Mouse (Mus musculus): ENCODE measurements around the gene Fam102b.

Fam102b gene

GRCm38 (mm10) chr3:109027515-109027987, at the start of gene Fam102b:
TSS of gene Fam102b (minus strand) at chr3:109027607.
- DNase-seq (ENCODE audit: low read depth, low spot score) = peak; percentile 79

GRCm38 (mm10) chr3:109062989-109063388, 35.6 kb upstream of the Fam102b start:
- peak; percentile 44 for DNase-seq (ENCODE audit: low read depth, low spot score)

DNA sequence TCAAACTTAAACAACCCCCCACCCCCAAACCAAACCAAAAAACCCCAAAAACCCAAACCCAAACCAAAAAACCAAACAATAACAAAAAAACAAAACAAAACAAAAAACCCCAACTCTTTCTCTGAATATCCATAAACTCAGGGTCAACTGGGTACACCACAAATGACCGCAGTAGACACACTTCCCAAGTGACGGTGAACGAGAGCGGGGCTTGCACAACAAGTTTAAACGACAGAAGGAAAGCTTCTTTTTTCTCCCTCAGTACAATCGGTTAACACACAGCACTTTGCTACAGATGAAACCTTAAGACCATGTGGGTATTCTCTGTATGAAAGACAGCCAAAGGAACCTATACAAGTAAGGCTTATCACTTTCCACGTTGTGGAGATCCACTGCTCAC, 35.0 kb upstream of the Fam102b start:
- no peak for DNase-seq (ENCODE audit: low read depth, low spot score)

DNA sequence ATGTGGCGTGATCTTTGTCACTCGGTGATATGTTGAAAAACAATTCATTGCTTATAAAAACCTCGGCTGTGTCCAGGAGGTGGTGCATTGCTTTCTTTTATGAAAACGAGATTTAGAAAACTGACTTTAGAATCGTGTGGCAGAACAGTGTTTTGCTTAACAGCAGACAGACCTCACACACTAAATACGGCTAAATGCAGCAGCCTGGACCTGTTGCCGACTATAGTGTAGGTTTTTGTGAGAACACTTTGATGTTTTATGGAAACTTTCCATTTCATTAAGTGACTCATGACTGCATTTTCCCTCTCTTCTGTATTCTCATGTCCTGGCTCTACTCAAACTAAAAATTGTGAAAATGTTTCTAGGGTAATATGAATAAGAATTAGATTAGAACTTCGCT, 32.5 kb upstream of the Fam102b start:
- DNase-seq (ENCODE audit: low read depth, low spot score) = no peak

DNA sequence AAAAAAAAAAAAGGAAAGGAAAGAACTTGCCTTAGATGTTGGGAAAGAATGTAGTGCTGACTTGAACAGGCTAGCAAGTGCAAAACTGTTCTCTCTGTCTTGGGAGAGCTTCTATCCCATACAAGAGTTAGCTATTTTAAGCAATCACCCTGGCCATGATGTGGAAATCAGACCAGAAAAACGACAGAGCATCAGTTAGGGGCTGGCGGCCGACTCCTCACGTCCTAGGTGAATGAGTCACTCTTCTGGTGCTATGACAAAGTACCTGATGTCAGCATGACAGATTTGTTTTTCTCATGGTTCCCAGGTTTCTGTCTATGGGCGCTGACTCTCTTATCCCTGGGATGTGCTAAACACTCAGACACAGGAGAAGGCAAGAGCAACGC, 24.5 kb upstream of the Fam102b start:
- no peak for DNase-seq (ENCODE audit: low read depth, low spot score)

- no peak for DNase-seq (ENCODE audit: low read depth, low spot score)
These were observed 23.9 kb upstream of the Fam102b start for GRCm38 (mm10) chr3:109051056-109051945.

DNA sequence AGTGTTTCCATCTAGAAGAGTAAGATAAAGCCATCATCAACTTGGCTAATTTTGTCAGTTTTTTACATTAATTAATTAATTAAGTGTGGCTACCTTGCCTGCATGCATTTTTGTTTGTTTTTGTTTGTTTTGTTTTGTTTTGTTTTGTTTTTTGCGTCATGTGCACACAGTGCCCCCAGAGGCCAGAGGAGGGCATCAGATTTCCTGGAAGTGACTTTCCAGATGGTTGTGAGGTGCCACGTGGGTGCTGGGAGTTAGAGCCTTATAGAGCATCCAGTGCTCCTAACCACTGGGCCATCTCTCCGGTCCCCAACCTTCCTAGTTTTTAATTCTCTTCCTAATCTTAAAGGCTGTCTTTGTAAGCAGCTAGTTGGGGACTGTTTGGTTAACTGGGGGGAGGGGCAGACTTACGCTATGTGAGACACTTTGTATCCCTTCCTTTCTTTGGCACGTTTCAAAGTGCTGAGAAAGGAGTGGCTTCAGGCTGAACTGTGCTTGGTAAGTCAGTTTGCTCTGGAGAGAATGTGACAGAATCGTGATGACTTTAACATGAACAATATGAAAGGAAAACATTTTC, 20.4 kb upstream of the Fam102b start:
- no peak for DNase-seq (ENCODE audit: low read depth, low spot score)

GRCm38 (mm10) chr3:109046428-109046827, 19.0 kb upstream of the Fam102b start:
- DNase-seq (ENCODE audit: low read depth, low spot score) = no peak

- no peak for DNase-seq (ENCODE audit: low read depth, low spot score)
These were observed 16.0 kb upstream of the Fam102b start for GRCm38 (mm10) chr3:109043395-109043794.

- DNase-seq (ENCODE audit: low read depth, low spot score) = no peak
These were observed 13.5 kb upstream of the Fam102b start for GRCm38 (mm10) chr3:109040908-109041307.

GRCm38 (mm10) chr3:109034411-109034810, 7.0 kb upstream of the Fam102b start:
- no peak for DNase-seq (ENCODE audit: low read depth, low spot score)

DNA sequence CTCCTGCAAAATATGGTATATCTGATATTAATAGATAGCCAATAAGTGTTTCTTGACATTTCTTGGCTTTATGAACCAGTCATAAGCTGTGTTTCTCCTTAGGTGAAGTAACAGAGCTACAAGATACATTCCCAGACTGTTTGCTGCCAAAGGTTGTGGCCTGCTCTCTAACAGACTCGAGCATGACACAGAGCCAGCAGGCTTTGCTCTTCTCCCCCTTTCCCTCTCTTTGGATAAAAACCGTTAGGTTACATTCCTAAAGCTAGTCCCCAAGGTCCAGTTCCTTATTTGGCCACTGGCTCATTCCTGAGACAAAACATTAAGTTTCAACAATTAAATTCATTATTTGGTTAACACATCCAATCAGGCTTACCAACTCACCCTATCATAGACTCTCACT, 4.9 kb upstream of the Fam102b start:
- no peak for DNase-seq (ENCODE audit: low read depth, low spot score)

DNA sequence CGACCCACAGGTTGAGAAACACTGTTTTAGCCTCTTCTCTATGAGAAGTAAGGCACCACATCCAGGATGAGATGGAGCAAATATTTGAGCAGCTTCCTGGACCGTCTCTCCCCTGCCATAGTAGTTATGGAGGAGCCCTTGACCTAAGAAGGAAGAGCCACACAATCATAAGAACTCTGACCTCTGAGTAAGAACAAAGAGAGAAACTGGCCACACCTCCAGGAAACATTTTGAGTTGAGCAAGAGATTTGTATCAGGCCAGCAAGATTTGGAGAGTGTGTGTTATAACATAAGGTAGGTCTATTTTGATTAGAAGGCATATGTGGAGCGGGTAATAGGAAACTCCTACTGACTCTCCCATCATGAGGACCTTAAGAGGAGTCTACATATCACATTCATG, 4.2 kb upstream of the Fam102b start:
- DNase-seq (ENCODE audit: low read depth, low spot score) = no peak

DNA sequence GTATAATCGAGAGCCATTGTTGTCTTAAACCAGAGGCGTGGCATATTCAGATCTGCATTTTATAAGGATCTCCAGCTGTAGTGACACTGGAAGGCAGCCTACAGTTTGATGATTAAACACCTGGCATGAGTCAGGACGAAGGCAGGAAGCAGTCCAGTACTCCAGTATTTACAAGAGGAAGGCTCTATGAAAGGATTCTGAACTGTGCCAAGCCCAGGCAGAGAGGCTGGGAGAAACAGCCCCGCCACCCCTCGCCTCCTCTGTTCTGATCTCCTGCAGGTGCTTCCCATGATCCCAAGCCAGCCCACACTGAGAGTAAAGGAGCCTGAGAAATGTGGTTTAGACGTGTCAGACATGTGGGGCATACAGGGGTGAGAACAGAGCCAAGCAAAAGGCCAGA, 3.4 kb upstream of the Fam102b start:
- DNase-seq (ENCODE audit: low read depth, low spot score) = no peak

- DNase-seq (ENCODE audit: low read depth, low spot score) = no peak
These were observed 2.3 kb upstream of the Fam102b start for GRCm38 (mm10) chr3:109029661-109030060.

DNA sequence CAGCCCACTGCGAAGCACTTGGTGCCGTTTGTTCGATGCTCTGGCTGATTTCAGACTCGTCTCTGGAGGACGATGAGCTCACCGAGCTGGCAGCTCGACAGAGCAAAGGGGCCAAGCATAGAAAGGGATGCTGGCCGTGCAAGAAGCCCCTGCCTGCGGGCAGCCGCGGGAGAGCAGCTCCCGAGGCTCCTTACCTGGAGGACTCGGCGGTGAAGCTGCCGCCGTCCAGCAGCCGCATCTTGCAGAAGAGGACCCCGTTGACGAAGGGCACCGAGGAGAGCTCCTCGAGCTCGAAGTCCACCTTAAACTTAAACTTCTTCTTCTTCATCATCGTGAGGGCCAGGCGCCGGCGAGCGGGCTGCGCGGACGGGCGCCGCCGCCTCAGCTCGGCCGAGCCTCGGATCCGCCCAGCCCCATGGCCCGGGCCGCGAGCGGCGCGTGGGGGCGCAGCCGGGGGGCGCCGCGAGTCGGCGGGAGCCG, 376 bp downstream of the Fam102b start:
- DNase-seq (ENCODE audit: low read depth, low spot score) = peak; percentile 29

GRCm38 (mm10) chr3:109026462-109026990, 881 bp downstream of the Fam102b start:
- no peak for DNase-seq (ENCODE audit: low read depth, low spot score)

- DNase-seq (ENCODE audit: low read depth, low spot score) = peak; percentile 78
These were observed 1.8 kb downstream of the Fam102b start for GRCm38 (mm10) chr3:109025579-109025978.

DNA sequence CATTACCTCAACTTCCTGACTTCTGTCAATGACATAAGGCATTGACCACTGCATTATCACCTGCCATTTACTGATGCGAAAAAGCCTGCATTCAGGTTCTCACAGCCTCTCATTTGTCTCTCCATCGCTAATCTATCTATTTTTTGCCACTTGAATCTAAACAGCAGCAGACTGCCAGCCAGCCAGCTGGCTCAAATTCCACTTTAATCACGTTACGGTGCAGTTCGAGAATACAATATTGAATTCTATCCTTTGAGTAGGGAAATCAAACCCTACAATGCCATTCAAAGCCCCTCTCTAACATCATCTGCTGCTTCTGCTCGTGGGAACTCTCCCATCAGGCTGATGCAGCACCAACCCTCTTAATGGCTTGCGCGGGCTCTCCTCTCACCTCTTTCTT, 4.3 kb downstream of the Fam102b start:
- DNase-seq (ENCODE audit: low read depth, low spot score) = no peak

DNA sequence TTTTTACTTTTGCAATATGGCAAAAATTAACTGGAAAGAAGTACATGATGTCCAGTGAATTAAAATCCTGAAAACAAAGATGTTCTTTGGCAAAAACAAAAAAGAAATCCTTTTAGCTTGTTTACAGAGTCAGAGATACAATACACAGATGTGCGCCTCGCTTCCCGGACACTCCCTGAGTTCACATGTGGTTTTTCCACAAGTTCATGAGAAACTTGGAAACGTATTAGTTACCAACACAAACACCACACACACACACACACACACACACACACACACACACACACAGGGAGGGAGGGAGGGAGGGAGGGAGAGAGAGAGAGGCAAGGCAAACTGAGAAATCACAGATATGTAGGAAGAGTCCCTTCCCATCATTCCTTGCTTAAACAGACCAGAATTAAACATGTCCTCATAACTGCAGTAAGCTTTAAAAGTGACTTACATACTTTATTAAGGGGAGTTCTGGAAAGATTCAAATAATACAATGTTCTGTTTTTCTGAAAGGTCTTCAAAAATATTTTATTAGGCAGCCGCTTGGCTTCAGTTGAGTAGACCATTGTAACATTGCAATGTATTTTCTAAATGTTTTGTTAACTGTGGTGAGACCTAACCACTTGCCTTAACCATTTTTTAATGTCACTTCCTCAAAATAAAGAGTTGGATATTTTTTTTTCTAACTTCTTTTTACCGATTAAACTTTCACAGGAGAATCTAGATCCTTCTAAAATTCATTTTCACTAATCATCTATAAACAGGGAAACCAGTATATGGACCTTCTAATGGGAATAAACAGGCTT, 5.5 kb downstream of the Fam102b start:
- no peak for DNase-seq (ENCODE audit: low read depth, low spot score)

DNA sequence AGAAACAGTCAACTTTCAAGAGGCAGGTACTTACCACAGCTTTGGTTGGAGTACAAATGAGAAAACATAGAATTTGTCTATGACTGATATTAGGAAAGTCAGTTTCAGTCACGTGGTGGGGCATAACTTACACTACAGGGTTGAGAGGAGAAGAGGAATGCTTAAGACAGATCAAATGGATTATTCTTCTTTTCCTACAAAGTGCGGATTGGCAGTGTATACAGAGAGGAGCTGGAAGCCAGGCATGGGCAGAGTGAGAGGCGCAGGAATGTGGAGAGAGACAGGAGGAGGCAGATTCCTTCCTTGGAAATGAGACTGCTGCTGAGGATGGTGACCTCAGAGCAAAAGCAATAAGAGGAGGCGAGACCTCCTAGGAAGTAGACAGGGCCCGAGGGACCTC, 9.1 kb downstream of the Fam102b start:
- no peak for DNase-seq (ENCODE audit: low read depth, low spot score)

- no peak for DNase-seq (ENCODE audit: low read depth, low spot score)
These were observed 14.8 kb downstream of the Fam102b start for GRCm38 (mm10) chr3:109012595-109012994.

All from embryo, embryonic 11.5 days (tissue).